Mouse (Mus musculus) MEL (cell line): ENCODE measurements around the gene Tlk1. TPM values are rescaled to one million over a fixed set of nuclear protein-coding genes. Genes with fewer than 3 reads are reported as not detected.

ENCODE experiments used
- DNase-seq: peaks from one replicate; pipeline ENCODE4 v3.0.0; 2011; ENCODE audit warnings: low read depth, low spot score
- H3K27ac ChIP-seq: 2 replicates; pipeline ENCODE4 v1.5.1; 2012; ENCODE audit warnings: low read depth, mild to moderate bottlenecking, control low read depth, low read length, moderate library complexity; ENCODE audit not compliant: control insufficient read depth
- H3K27me3 ChIP-seq, 2 experiments: fragments of 150-350 bp in 1 of 2; sonication (generic) in 1 of 2; 2 replicates each; pipeline ENCODE4 v1.6.1; 2012; ENCODE audit warnings: low read length in 2 of 2, mild to moderate bottlenecking in 2 of 2, improper control_type of control experiment in 1 of 2, moderate library complexity in 1 of 2; ENCODE audit not compliant: insufficient read depth in 2 of 2, control insufficient read depth in 1 of 2
- H3K36me3 ChIP-seq, 2 experiments: 2 replicates each; pipeline ENCODE4 v1.6.1; 2012 to 2014; ENCODE audit warnings: low read length in 2 of 2, improper control_type of control experiment in 1 of 2, inconsistent platforms in 1 of 2, mild to moderate bottlenecking in 1 of 2; ENCODE audit not compliant: insufficient read depth in 2 of 2, control insufficient read depth in 1 of 2
- H3K4me1 ChIP-seq, 2 experiments: fragments of 150-350 bp in 1 of 2; sonication (generic) in 1 of 2; 2 replicates each; pipeline ENCODE4 v1.6.1; 2012; ENCODE audit warnings: low read length in 2 of 2, improper control_type of control experiment in 1 of 2, mild to moderate bottlenecking in 1 of 2; ENCODE audit not compliant: insufficient read depth in 2 of 2, control insufficient read depth in 1 of 2
- H3K4me3 ChIP-seq, 2 experiments: fragments of 150-350 bp in 1 of 2; sonication (generic) in 1 of 2; 2 replicates each; pipeline ENCODE4 v1.5.1; 2012; ENCODE audit warnings: low read depth in 2 of 2, low read length in 2 of 2, mild to moderate bottlenecking in 2 of 2, moderate library complexity in 2 of 2, control low read depth in 1 of 2, improper control_type of control experiment in 1 of 2; ENCODE audit not compliant: control insufficient read depth in 1 of 2, insufficient read depth in 1 of 2
- H3K79me2 ChIP-seq: 2 replicates; pipeline ENCODE4 v1.6.1; 2012; ENCODE audit warnings: mild to moderate bottlenecking, low read length, moderate library complexity; ENCODE audit not compliant: control insufficient read depth, poor library complexity, insufficient read depth
- H3K9ac ChIP-seq: 2 replicates; pipeline ENCODE4 v1.6.1; 2012; ENCODE audit warnings: low read depth, mild to moderate bottlenecking, control low read depth, low read length, moderate library complexity; ENCODE audit not compliant: control insufficient read depth, poor library complexity, severe bottlenecking
- H3K9me3 ChIP-seq: fragments of 150-350 bp; sonication (generic); replicated peaks from 2 replicates; pipeline ENCODE4 v1.6.1; 2012; ENCODE audit warnings: mild to moderate bottlenecking, low read length, improper control_type of control experiment, moderate library complexity; ENCODE audit not compliant: insufficient read depth
- CHD2 ChIP-seq: IDR thresholded peaks from 2 replicates; pipeline ENCODE4 v1.6.1; 2011; ENCODE audit warnings: low read length, improper control_type of control experiment
- E2F4 ChIP-seq: IDR thresholded peaks from 2 replicates; pipeline ENCODE4 v1.6.1; 2011; ENCODE audit warnings: low read depth, low read length, improper control_type of control experiment, borderline replicate concordance
- ELF1 ChIP-seq: IDR thresholded peaks from 2 replicates; pipeline ENCODE4 v1.6.1; 2014; ENCODE audit warnings: low read depth, mild to moderate bottlenecking, inconsistent platforms, low read length, improper control_type of control experiment, moderate library complexity
- EP300 ChIP-seq, 2 experiments: IDR thresholded peaks; 2 replicates each; pipeline ENCODE4 v1.6.1; 2011; ENCODE audit warnings: improper control_type of control experiment in 2 of 2, low read length in 2 of 2, low read depth in 1 of 2, mild to moderate bottlenecking in 1 of 2
- ETS1 ChIP-seq: IDR thresholded peaks from 2 replicates; pipeline ENCODE4 v1.6.1; 2012; ENCODE audit warnings: low read depth, mild to moderate bottlenecking, inconsistent platforms, low read length, improper control_type of control experiment, moderate library complexity
- GABPA ChIP-seq: IDR thresholded peaks from 2 replicates; pipeline ENCODE4 v1.6.1; 2012; ENCODE audit warnings: low read depth, mild to moderate bottlenecking, inconsistent platforms, low read length, improper control_type of control experiment, moderate library complexity
- HCFC1 ChIP-seq: IDR thresholded peaks from 2 replicates; pipeline ENCODE4 v1.6.1; 2012; ENCODE audit warnings: low read depth, mild to moderate bottlenecking, inconsistent platforms, low read length, improper control_type of control experiment, moderate library complexity
- JUND ChIP-seq: IDR thresholded peaks from 2 replicates; pipeline ENCODE4 v1.6.1; 2011; ENCODE audit warnings: low read depth, mild to moderate bottlenecking, improper control_type of control experiment, low read length
- KAT2A ChIP-seq: conservative IDR thresholded peaks from 2 replicates; pipeline ENCODE4 v1.6.1; 2012; ENCODE audit warnings: low read depth, low read length, improper control_type of control experiment, inconsistent platforms
- MAFK ChIP-seq: IDR thresholded peaks from 2 replicates; pipeline ENCODE4 v1.6.1; 2011; ENCODE audit warnings: low read depth, mild to moderate bottlenecking, low read length, improper control_type of control experiment, borderline replicate concordance
- MEF2A ChIP-seq: IDR thresholded peaks from 2 replicates; pipeline ENCODE4 v1.6.1; 2014; ENCODE audit warnings: low read depth, mild to moderate bottlenecking, inconsistent platforms, low read length, improper control_type of control experiment; ENCODE audit not compliant: poor library complexity, insufficient replicate concordance, severe bottlenecking; ENCODE audit errors: extremely low read depth
- MYC ChIP-seq: IDR thresholded peaks from 2 replicates; pipeline ENCODE4 v1.6.1; 2011; ENCODE audit warnings: low read depth, mild to moderate bottlenecking, low read length, improper control_type of control experiment, moderate library complexity
- POLR2AphosphoS2 ChIP-seq: IDR thresholded peaks from 2 replicates; pipeline ENCODE4 v1.6.1; 2011; ENCODE audit warnings: low read length, improper control_type of control experiment
- SMC3 ChIP-seq: IDR thresholded peaks from 2 replicates; pipeline ENCODE4 v1.6.1; 2011; ENCODE audit warnings: low read depth, low read length, improper control_type of control experiment
- TBP ChIP-seq: IDR thresholded peaks from 2 replicates; pipeline ENCODE4 v1.8.0; 2011; ENCODE audit warnings: low read depth, low read length, improper control_type of control experiment
- USF1 ChIP-seq: IDR thresholded peaks from 2 replicates; pipeline ENCODE4 v1.6.1; 2014; ENCODE audit warnings: low read depth, mild to moderate bottlenecking, inconsistent platforms, low read length, improper control_type of control experiment, moderate library complexity
- USF2 ChIP-seq, 2 experiments: IDR thresholded peaks; 2 replicates each; pipeline ENCODE4 v1.6.1; 2011 to 2012; ENCODE audit warnings: improper control_type of control experiment in 2 of 2, low read length in 2 of 2, borderline replicate concordance in 1 of 2, inconsistent platforms in 1 of 2, low read depth in 1 of 2, mild to moderate bottlenecking in 1 of 2; ENCODE audit not compliant: insufficient read depth in 1 of 2
- ZKSCAN1 ChIP-seq: IDR thresholded peaks from 2 replicates; pipeline ENCODE4 v1.6.1; 2012; ENCODE audit warnings: low read depth, mild to moderate bottlenecking, inconsistent platforms, low read length, improper control_type of control experiment, moderate library complexity
- ZMIZ1 ChIP-seq: IDR thresholded peaks from 2 replicates; pipeline ENCODE4 v1.6.1; 2012; ENCODE audit warnings: low read depth, mild to moderate bottlenecking, inconsistent platforms, low read length, improper control_type of control experiment, moderate library complexity
- ZNF384 ChIP-seq: IDR thresholded peaks from 2 replicates; pipeline ENCODE4 v1.6.1; 2012; ENCODE audit warnings: low read depth, mild to moderate bottlenecking, inconsistent platforms, low read length, improper control_type of control experiment
- polyA plus RNA-seq, 2 experiments: library from polyadenylated mRNA; stranded (reverse) in 1 of 2; unstranded in 1 of 2; fragments of >175 nt in 1 of 2; fragments of >200 nt in 1 of 2; gene quantifications; 2 replicates each; pipeline versions ENCODE4 v1.2.1 to v1.2.4; 2012; ENCODE audit warnings: low replicate concordance in 2 of 2, low read depth in 1 of 2; ENCODE audit not compliant: insufficient read length in 2 of 2, insufficient read depth in 1 of 2, missing spikeins in 1 of 2
- total RNA-seq: library from RNA; depleted of rRNA; stranded (reverse); fragments of 300-350 nt; gene quantifications from 2 replicates; pipeline ENCODE4 v1.2.3, GENCODE M21; 2012

Tlk1 gene
- total and polyA plus RNA-seq, 3 experiments, result 20.5 to 57.0 (median 56.6) TPM

GRCm38 (mm10) chr2:70871466-70872022 is 46.0 kb upstream of the Tlk1 start:
- DNase-seq, result peak; percentile 47
- Histone ChIP-seq H3K9ac (no peak overlapping the region), H3K27ac (no peak overlapping the region), H3K4me1 (peaks cover 17 to 28% of the 10 kb centered on the region in 2 experiments), H3K4me3 (no peak overlapping the region), H3K9me3 (no peaks in the 10 kb centered on the region), H3K36me3 (peaks cover 0 to 21% of the 10 kb centered on the region in 2 experiments; a peak in 2 of 4 replicates), H3K79me2 (no peaks in the 10 kb centered on the region), H3K27me3 (no peaks in the 10 kb centered on the region)
- TF ChIP-seq TBP (0 out of 2 replicates have a peak, but pooled peaks have one; percentile 23), MYC (no peak), ZKSCAN1 (no peak), EP300 (IDR thresholded peaks at IDR 0.05; ENCODE audit: low read depth in 1 of 2, low read length in 2 of 2) (peak in 1 of 2 experiments; percentile 31; a peak in 1 of 4 replicates), ETS1 (no peak), ELF1 (no peak)

- H3K4me1 ChIP-seq, result peaks cover 17 to 28% of the 10 kb centered on the region in 2 experiments
- DNase-seq, result peak; percentile 55
- no peak overlapping the region for H3K4me3 ChIP-seq
Observed at GRCm38 (mm10) chr2:70870819-70871218, 45.3 kb upstream of the Tlk1 start.

GRCm38 (mm10) chr2:70869116-70869515 is 43.6 kb upstream of the Tlk1 start:
- Histone ChIP-seq H3K27ac (no peak overlapping the region), H3K4me1 (peaks cover 17 to 22% of the 10 kb centered on the region in 2 experiments), H3K36me3 (peaks cover 0 to 21% of the 10 kb centered on the region in 2 experiments; a peak in 2 of 4 replicates), H3K4me3 (no peak overlapping the region), H3K27me3 (no peaks in the 10 kb centered on the region; a peak in 1 of 4 replicates), H3K9ac (no peak overlapping the region), H3K79me2 (no peaks in the 10 kb centered on the region), H3K9me3 (no peaks in the 10 kb centered on the region)
- DNase-seq, result no peak
- TF ChIP-seq CHD2, result no peak
- TF ChIP-seq JUND, result no peak
- no peak for TF ChIP-seq ZKSCAN1

More at GRCm38 (mm10) chr2:70870819-70871218, 45.3 kb upstream of the Tlk1 start:
- no peak for TF ChIP-seq JUND
- no peak for TF ChIP-seq TBP
- no peak for TF ChIP-seq USF1
- TF ChIP-seq CHD2, result no peak
- no peak for TF ChIP-seq HCFC1
- TF ChIP-seq SMC3, result no peak
- TF ChIP-seq MAFK, result no peak
- no peak for TF ChIP-seq POLR2AphosphoS2
- no peak for TF ChIP-seq ELF1
- no peak for TF ChIP-seq KAT2A
- TF ChIP-seq E2F4, result no peak
- no peak for TF ChIP-seq ZNF384
- TF ChIP-seq MEF2A, result no peak
- TF ChIP-seq USF2 (IDR thresholded peaks at IDR 0.05; ENCODE audit: borderline replicate concordance in 1 of 2, insufficient read depth in 1 of 2, low read depth in 1 of 2, low read length in 2 of 2), result no peak
- TF ChIP-seq ZMIZ1, result no peak
- TF ChIP-seq GABPA, result no peak
- Histone ChIP-seq H3K27me3 (no peaks in the 10 kb centered on the region; a peak in 1 of 4 replicates), H3K79me2 (no peaks in the 10 kb centered on the region), H3K36me3 (peaks cover 0 to 21% of the 10 kb centered on the region in 2 experiments; a peak in 2 of 4 replicates), H3K27ac (no peak overlapping the region), H3K9me3 (no peaks in the 10 kb centered on the region), H3K9ac (no peak overlapping the region)
